Mouse (Mus musculus): ENCODE results near the gene Retnlg. TPM values are rescaled to one million over a fixed set of nuclear protein-coding genes. Genes with fewer than 3 reads are reported as not detected.
"Not testable (repeated sequence)": the region's sequence is repeated elsewhere in the genome, so short reads cannot be mapped to it uniquely, and the experiment has no call there.

Gene Retnlg
- polyA plus RNA-seq (2015; fragmentation: Nextera tagmentation; extraction: Ambion mirVana) = not detected in 2 replicates

GRCm38 (mm10) chr16:48872321-48872720 lies at the start of gene Retnlg:
Retnlg (plus strand) TSS chr16:48872621.
- H3K4me2 ChIP-seq (ENCODE audit: low read length) = no peak within 1 kb of the TSS

GRCm38 (mm10) chr16:48826474-48826873 lies 45.9 kb upstream of the Retnlg start:
- Histone ChIP-seq H3K36me3 (ENCODE audit: control insufficient read depth, insufficient read depth, low read length) (no peaks in the 10 kb centered on the region), H3K9ac (ENCODE audit: low read depth, low read length) (no peak overlapping the region), H3K9me3 (replicated peaks; ENCODE audit: control insufficient read depth, low read length, poor library complexity, severe bottlenecking) (no peaks in the 10 kb centered on the region), H3K4me1 (ENCODE audit: control insufficient read depth, insufficient read depth, low read length) (no peaks in the 10 kb centered on the region), H3K27ac (ENCODE audit: low read length) (no peak overlapping the region), H3K4me3 (ENCODE audit: low read depth, low read length) (no peak overlapping the region), H3K27me3 (ENCODE audit: control insufficient read depth, insufficient read depth, low read depth, low read length) (no peaks in the 10 kb centered on the region), H3K4me2 (ENCODE audit: low read length) (no peak overlapping the region)
- WGBS = 92% methylated on average over 3 of the region's 3 CpGs
- no peak for ATAC-seq

More at GRCm38 (mm10) chr16:48872321-48872720, at the start of gene Retnlg:
- Histone ChIP-seq H3K27me3 (ENCODE audit: control insufficient read depth, insufficient read depth, low read depth, low read length) (no peaks in the 10 kb centered on the region), H3K27ac (ENCODE audit: low read length) (no peak within 1 kb of the TSS), H3K9me3 (replicated peaks; ENCODE audit: control insufficient read depth, low read length, poor library complexity, severe bottlenecking) (no peaks in the 10 kb centered on the region), H3K4me3 (ENCODE audit: low read depth, low read length) (no peak within 1 kb of the TSS), H3K36me3 (ENCODE audit: control insufficient read depth, insufficient read depth, low read length) (no peaks in the 10 kb centered on the region), H3K4me1 (ENCODE audit: control insufficient read depth, insufficient read depth, low read length) (no peaks in the 10 kb centered on the region), H3K9ac (ENCODE audit: low read depth, low read length) (no peak within 1 kb of the TSS)
- 92% methylated on average over 4 of the region's 4 CpGs for WGBS
- no peak for ATAC-seq

GRCm38 (mm10) chr16:48827625-48828024 lies 44.8 kb upstream of the Retnlg start:
- H3K4me1 ChIP-seq (ENCODE audit: control insufficient read depth, insufficient read depth, low read length) = no peaks in the 10 kb centered on the region
- H3K4me2 ChIP-seq (ENCODE audit: low read length) = no peak overlapping the region
- no peaks in the 10 kb centered on the region for H3K9me3 ChIP-seq (replicated peaks; ENCODE audit: control insufficient read depth, low read length, poor library complexity, severe bottlenecking)
- no peak overlapping the region for H3K27ac ChIP-seq (ENCODE audit: low read length)
- 67% methylated on average over 1 of the region's 1 CpGs for WGBS
- no peak overlapping the region for H3K4me3 ChIP-seq (ENCODE audit: low read depth, low read length)
- no peak for ATAC-seq
- H3K27me3 ChIP-seq (ENCODE audit: control insufficient read depth, insufficient read depth, low read depth, low read length) = no peaks in the 10 kb centered on the region
- H3K9ac ChIP-seq (ENCODE audit: low read depth, low read length) = no peak overlapping the region
- no peaks in the 10 kb centered on the region for H3K36me3 ChIP-seq (ENCODE audit: control insufficient read depth, insufficient read depth, low read length)

DNA sequence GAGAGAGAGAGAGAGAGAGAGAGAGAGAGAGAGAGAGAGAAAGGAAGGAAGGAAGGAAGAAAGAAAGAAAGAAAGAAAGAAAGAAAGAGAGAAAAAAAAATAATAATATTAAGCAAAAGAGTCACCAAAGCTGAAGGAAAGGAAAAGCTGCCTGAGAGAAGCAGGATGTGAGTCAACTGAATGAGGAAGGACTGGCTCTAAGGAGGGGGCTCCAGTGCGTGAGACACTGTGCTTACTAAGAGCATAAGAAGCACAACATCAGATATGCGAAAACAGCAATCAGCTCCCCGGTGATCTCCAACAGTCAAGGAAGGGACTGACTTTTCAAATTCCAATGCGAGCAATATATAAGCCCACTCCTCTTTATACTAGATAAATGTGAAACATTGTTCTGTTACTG lies 43.4 kb upstream of the Retnlg start:
- no peaks in the 10 kb centered on the region for H3K36me3 ChIP-seq (ENCODE audit: control insufficient read depth, insufficient read depth, low read length)
- H3K4me2 ChIP-seq (ENCODE audit: low read length) = no peak overlapping the region
- no peak for ATAC-seq
- H3K27ac ChIP-seq (ENCODE audit: low read length) = no peak overlapping the region
- no peak overlapping the region for H3K9ac ChIP-seq (ENCODE audit: low read depth, low read length)
- no peaks in the 10 kb centered on the region for H3K9me3 ChIP-seq (replicated peaks; ENCODE audit: control insufficient read depth, low read length, poor library complexity, severe bottlenecking)
- H3K27me3 ChIP-seq (ENCODE audit: control insufficient read depth, insufficient read depth, low read depth, low read length) = no peaks in the 10 kb centered on the region
- WGBS = 82% methylated on average over 4 of the region's 4 CpGs
- no peak overlapping the region for H3K4me3 ChIP-seq (ENCODE audit: low read depth, low read length)
- H3K4me1 ChIP-seq (ENCODE audit: control insufficient read depth, insufficient read depth, low read length) = no peaks in the 10 kb centered on the region

DNA sequence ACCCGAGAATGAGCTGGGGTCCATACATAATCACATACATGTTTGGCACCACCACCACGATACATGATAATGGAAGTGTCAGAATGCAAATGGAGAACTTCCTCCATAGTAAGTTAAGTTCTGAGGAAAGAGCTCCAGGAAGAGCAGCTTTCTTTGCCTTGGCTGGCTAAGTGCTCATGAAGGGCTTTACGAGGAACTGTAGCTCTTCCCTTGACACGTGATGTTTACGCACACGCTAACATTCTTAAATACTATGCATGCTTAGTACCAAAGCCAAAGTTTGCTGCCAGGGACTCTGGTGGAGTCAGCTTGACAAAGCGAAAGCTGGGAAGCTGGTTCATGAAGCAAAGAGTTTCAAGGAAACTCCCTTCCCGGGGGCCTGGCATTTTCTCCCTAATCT lies 40.4 kb upstream of the Retnlg start:
- no peak for ATAC-seq
- Histone ChIP-seq H3K9ac (ENCODE audit: low read depth, low read length) (no peak overlapping the region), H3K9me3 (replicated peaks; ENCODE audit: control insufficient read depth, low read length, poor library complexity, severe bottlenecking) (no peaks in the 10 kb centered on the region), H3K4me3 (ENCODE audit: low read depth, low read length) (no peak overlapping the region), H3K27me3 (ENCODE audit: control insufficient read depth, insufficient read depth, low read depth, low read length) (no peaks in the 10 kb centered on the region), H3K36me3 (ENCODE audit: control insufficient read depth, insufficient read depth, low read length) (no peaks in the 10 kb centered on the region), H3K4me1 (ENCODE audit: control insufficient read depth, insufficient read depth, low read length) (no peaks in the 10 kb centered on the region), H3K27ac (ENCODE audit: low read length) (no peak overlapping the region), H3K4me2 (ENCODE audit: low read length) (no peak overlapping the region)
- 89% methylated on average over 7 of the region's 8 CpGs for WGBS

GRCm38 (mm10) chr16:48833626-48834025 lies 38.8 kb upstream of the Retnlg start:
- 70% methylated on average over 1 of the region's 1 CpGs for WGBS
- H3K4me2 ChIP-seq (ENCODE audit: low read length); H3K9ac ChIP-seq (ENCODE audit: low read depth, low read length); H3K9me3 ChIP-seq (replicated peaks; ENCODE audit: control insufficient read depth, low read length, poor library complexity, severe bottlenecking); H3K4me1 ChIP-seq (ENCODE audit: control insufficient read depth, insufficient read depth, low read length); H3K27ac ChIP-seq (ENCODE audit: low read length); ATAC-seq; H3K36me3 ChIP-seq (ENCODE audit: control insufficient read depth, insufficient read depth, low read length); H3K27me3 ChIP-seq (ENCODE audit: control insufficient read depth, insufficient read depth, low read depth, low read length); H3K4me3 ChIP-seq (ENCODE audit: low read depth, low read length): not testable (repeated sequence)

- ATAC-seq = no peak
- no peaks in the 10 kb centered on the region for H3K27me3 ChIP-seq (ENCODE audit: control insufficient read depth, insufficient read depth, low read depth, low read length)
Measured at GRCm38 (mm10) chr16:48842266-48842665, 30.2 kb upstream of the Retnlg start, which contains the start of gene Retnla. Retnla (plus strand) TSS chr16:48842551.

DNA sequence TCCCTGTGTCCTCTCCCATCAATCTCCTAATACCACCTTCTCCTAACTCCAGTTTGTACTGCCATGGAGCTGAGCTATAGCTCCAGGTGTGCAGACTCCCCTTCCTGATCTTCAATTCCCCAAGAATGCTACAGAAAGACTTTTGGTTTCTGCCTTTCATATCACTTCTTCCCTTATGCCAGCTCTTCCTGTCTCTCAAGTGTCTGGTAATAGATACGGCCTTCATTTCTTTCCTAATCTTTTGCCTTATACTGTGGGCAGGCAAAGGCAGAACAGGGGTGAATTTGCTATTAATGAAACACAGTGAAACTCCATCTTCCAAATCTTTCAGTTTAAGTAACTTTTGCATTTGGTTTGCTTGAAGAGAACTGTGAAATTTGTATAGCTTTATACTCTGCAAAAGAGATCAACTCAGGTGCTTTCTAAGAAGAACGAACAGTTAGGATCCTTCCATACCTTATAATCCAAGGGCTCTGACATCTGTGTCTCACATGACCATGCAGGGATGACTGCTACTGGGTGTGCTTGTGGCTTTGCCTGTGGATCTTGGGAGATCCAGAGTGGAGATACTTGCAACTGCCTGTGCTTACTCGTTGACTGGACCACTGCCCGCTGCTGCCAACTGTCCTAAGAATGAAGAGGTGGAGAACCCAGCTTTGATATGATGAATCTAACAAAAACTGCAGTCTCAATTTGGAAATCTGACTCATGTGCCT lies 28.6 kb upstream of the Retnlg start:
- Histone ChIP-seq H3K36me3 (ENCODE audit: control insufficient read depth, insufficient read depth, low read length) (no peaks in the 10 kb centered on the region), H3K27ac (ENCODE audit: low read length) (no peak overlapping the region), H3K9me3 (replicated peaks; ENCODE audit: control insufficient read depth, low read length, poor library complexity, severe bottlenecking) (no peaks in the 10 kb centered on the region), H3K4me3 (ENCODE audit: low read depth, low read length) (no peak overlapping the region), H3K4me1 (ENCODE audit: control insufficient read depth, insufficient read depth, low read length) (no peaks in the 10 kb centered on the region), H3K9ac (ENCODE audit: low read depth, low read length) (no peak overlapping the region), H3K4me2 (ENCODE audit: low read length) (no peak overlapping the region), H3K27me3 (ENCODE audit: control insufficient read depth, insufficient read depth, low read depth, low read length) (no peaks in the 10 kb centered on the region)
- WGBS = 97% methylated on average over 4 of the region's 4 CpGs
- no peak for ATAC-seq

More at GRCm38 (mm10) chr16:48842266-48842665, 30.2 kb upstream of the Retnlg start, which contains the start of gene Retnla:
- H3K36me3 ChIP-seq (ENCODE audit: control insufficient read depth, insufficient read depth, low read length) = no peaks in the 10 kb centered on the region
- H3K4me3 ChIP-seq (ENCODE audit: low read depth, low read length) = no peak within 1 kb of the TSS
- H3K27ac ChIP-seq (ENCODE audit: low read length) = no peak within 1 kb of the TSS
- WGBS = 81% methylated on average over 3 of the region's 3 CpGs
- no peaks in the 10 kb centered on the region for H3K4me1 ChIP-seq (ENCODE audit: control insufficient read depth, insufficient read depth, low read length)
- no peak within 1 kb of the TSS for H3K4me2 ChIP-seq (ENCODE audit: low read length)
- H3K9me3 ChIP-seq (replicated peaks; ENCODE audit: control insufficient read depth, low read length, poor library complexity, severe bottlenecking) = no peaks in the 10 kb centered on the region
- no peak within 1 kb of the TSS for H3K9ac ChIP-seq (ENCODE audit: low read depth, low read length)

DNA sequence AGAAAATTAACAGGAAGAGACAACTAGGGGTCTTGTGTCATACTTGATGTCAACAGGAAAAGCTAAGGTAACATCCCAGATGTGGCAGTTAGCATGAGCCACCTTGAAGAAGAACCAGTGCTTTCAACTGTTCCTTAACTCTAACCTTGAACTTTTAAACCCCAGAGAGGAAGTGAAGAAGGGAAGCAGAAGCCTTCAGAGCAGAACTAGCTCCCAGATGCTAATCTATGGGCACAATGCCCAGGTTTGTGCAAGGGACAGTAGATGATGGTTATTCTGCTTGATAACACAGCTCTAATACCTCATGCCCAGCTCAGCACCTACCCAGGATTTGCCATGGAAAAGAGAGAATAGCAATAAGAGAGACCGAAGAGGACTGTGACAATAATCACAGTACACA lies 7.4 kb upstream of the Retnlg start:
- H3K27me3 ChIP-seq (ENCODE audit: control insufficient read depth, insufficient read depth, low read depth, low read length); H3K4me3 ChIP-seq (ENCODE audit: low read depth, low read length); H3K27ac ChIP-seq (ENCODE audit: low read length); H3K4me1 ChIP-seq (ENCODE audit: control insufficient read depth, insufficient read depth, low read length); H3K9ac ChIP-seq (ENCODE audit: low read depth, low read length); ATAC-seq; H3K36me3 ChIP-seq (ENCODE audit: control insufficient read depth, insufficient read depth, low read length); H3K9me3 ChIP-seq (replicated peaks; ENCODE audit: control insufficient read depth, low read length, poor library complexity, severe bottlenecking); H3K4me2 ChIP-seq (ENCODE audit: low read length): not testable (repeated sequence)
- 100% methylated on average over 1 of the region's 1 CpGs for WGBS
